Mouse (Mus musculus): ENCODE measurements at regions not wholly inside any gene's neighbourhood (a gene's known extent, or its start where the extent isn't known, plus 50 kb on each side); places are given as distances from the start of the nearest gene placed in this dataset.

- WGBS = 78% methylated on average over 16 of the region's 16 CpGs
- H3K9ac ChIP-seq (replicated peaks; ENCODE audit: low read length) = no peak overlapping the region
- no peak for ATAC-seq (ENCODE audit: low FRiP score, low TSS enrichment)
- no peak overlapping the region for H3K27ac ChIP-seq (ENCODE audit: low read length)
- peaks cover 3% of the 10 kb centered on the region for H3K4me1 ChIP-seq (ENCODE audit: insufficient read depth, low read length)
- H3K4me3 ChIP-seq (ENCODE audit: low read length) = no peak overlapping the region
- no peak overlapping the region for H3K4me2 ChIP-seq (replicated peaks; ENCODE audit: low read depth, low read length)
- no peaks in the 10 kb centered on the region for H3K27me3 ChIP-seq (ENCODE audit: insufficient read depth, low read length)
- H3K36me3 ChIP-seq (ENCODE audit: insufficient read depth, low read length) = no peaks in the 10 kb centered on the region
- peaks cover 3% of the 10 kb centered on the region; the same call in 1 of the 2 replicates for H3K9me3 ChIP-seq (ENCODE audit: low read length)
These were observed 133.4 kb downstream of the Qrsl1 start for GRCm38 (mm10) chr10:43767961-43768726.

- 71% methylated on average over 3 of the region's 3 CpGs for WGBS
- no peak for ATAC-seq (ENCODE audit: low FRiP score, low TSS enrichment)
- no peak overlapping the region for H3K9ac ChIP-seq (replicated peaks; ENCODE audit: low read length)
These were observed 132.5 kb downstream of the Qrsl1 start for GRCm38 (mm10) chr10:43769026-43769425.

GRCm38 (mm10) chr10:43775807-43776206 is 125.7 kb downstream of the Qrsl1 start:
- WGBS = 75% methylated on average over 1 of the region's 1 CpGs
- H3K4me3 ChIP-seq (ENCODE audit: low read length) = no peak overlapping the region
- H3K9me3 ChIP-seq (ENCODE audit: low read length) = no peaks in the 10 kb centered on the region
- no peaks in the 10 kb centered on the region for H3K36me3 ChIP-seq (ENCODE audit: insufficient read depth, low read length)
- H3K27ac ChIP-seq (ENCODE audit: low read length) = no peak overlapping the region
- ATAC-seq (ENCODE audit: low FRiP score, low TSS enrichment) = no peak
- no peak overlapping the region for H3K9ac ChIP-seq (replicated peaks; ENCODE audit: low read length)
- no peak overlapping the region for H3K4me2 ChIP-seq (replicated peaks; ENCODE audit: low read depth, low read length)
- no peaks in the 10 kb centered on the region for H3K27me3 ChIP-seq (ENCODE audit: insufficient read depth, low read length)
- H3K4me1 ChIP-seq (ENCODE audit: insufficient read depth, low read length) = no peaks in the 10 kb centered on the region

More at GRCm38 (mm10) chr10:43769026-43769425, 132.5 kb downstream of the Qrsl1 start:
- H3K27me3 ChIP-seq (ENCODE audit: insufficient read depth, low read length) = no peaks in the 10 kb centered on the region
- peaks cover 3% of the 10 kb centered on the region for H3K4me1 ChIP-seq (ENCODE audit: insufficient read depth, low read length)
- no peaks in the 10 kb centered on the region for H3K36me3 ChIP-seq (ENCODE audit: insufficient read depth, low read length)
- no peak overlapping the region for H3K4me2 ChIP-seq (replicated peaks; ENCODE audit: low read depth, low read length)
- H3K27ac ChIP-seq (ENCODE audit: low read length) = no peak overlapping the region
- no peak overlapping the region for H3K4me3 ChIP-seq (ENCODE audit: low read length)
- peaks cover under 1% of the 10 kb centered on the region; the same call in 1 of the 2 replicates for H3K9me3 ChIP-seq (ENCODE audit: low read length)

- Histone ChIP-seq H3K4me1 (ENCODE audit: insufficient read depth, low read length) (no peaks in the 10 kb centered on the region), H3K27ac (ENCODE audit: low read length) (no peak overlapping the region), H3K4me3 (ENCODE audit: low read length) (no peak overlapping the region), H3K36me3 (ENCODE audit: insufficient read depth, low read length) (no peaks in the 10 kb centered on the region; the same call in 1 of the 2 replicates), H3K4me2 (replicated peaks; ENCODE audit: low read depth, low read length) (no peak overlapping the region), H3K27me3 (ENCODE audit: insufficient read depth, low read length) (no peaks in the 10 kb centered on the region), H3K9me3 (ENCODE audit: low read length) (peaks cover 8% of the 10 kb centered on the region; the same call in 1 of the 2 replicates), H3K9ac (replicated peaks; ENCODE audit: low read length) (no peak overlapping the region)
- ATAC-seq (ENCODE audit: low FRiP score, low TSS enrichment) = no peak
- 83% methylated on average over 28 of the region's 28 CpGs for WGBS
These were observed 123.6 kb downstream of the Qrsl1 start for GRCm38 (mm10) chr10:43777612-43778600.

- 91% methylated on average over 4 of the region's 4 CpGs for WGBS
- no peak for ATAC-seq (ENCODE audit: low FRiP score, low TSS enrichment)
- H3K36me3 ChIP-seq (ENCODE audit: insufficient read depth, low read length) = no peaks in the 10 kb centered on the region; the same call in 1 of the 2 replicates
These were observed 121.0 kb downstream of the Qrsl1 start for GRCm38 (mm10) chr10:43780571-43780970.

GRCm38 (mm10) chr10:43783304-43783703 is 118.2 kb downstream of the Qrsl1 start:
- peaks cover 8% of the 10 kb centered on the region; the same call in 1 of the 2 replicates for H3K9me3 ChIP-seq (ENCODE audit: low read length)
- no peak overlapping the region for H3K4me3 ChIP-seq (ENCODE audit: low read length)
- no peak for ATAC-seq (ENCODE audit: low FRiP score, low TSS enrichment)
- no peaks in the 10 kb centered on the region; the same call in 1 of the 2 replicates for H3K36me3 ChIP-seq (ENCODE audit: insufficient read depth, low read length)
- H3K4me2 ChIP-seq (replicated peaks; ENCODE audit: low read depth, low read length) = no peak overlapping the region
- no peaks in the 10 kb centered on the region for H3K4me1 ChIP-seq (ENCODE audit: insufficient read depth, low read length)
- 65% methylated on average over 3 of the region's 3 CpGs for WGBS
- H3K27me3 ChIP-seq (ENCODE audit: insufficient read depth, low read length) = no peaks in the 10 kb centered on the region
- H3K9ac ChIP-seq (replicated peaks; ENCODE audit: low read length) = no peak overlapping the region
- H3K27ac ChIP-seq (ENCODE audit: low read length) = no peak overlapping the region

More at GRCm38 (mm10) chr10:43780571-43780970, 121.0 kb downstream of the Qrsl1 start:
- Histone ChIP-seq H3K27me3 (ENCODE audit: insufficient read depth, low read length) (no peaks in the 10 kb centered on the region), H3K27ac (ENCODE audit: low read length) (no peak overlapping the region), H3K4me2 (replicated peaks; ENCODE audit: low read depth, low read length) (no peak overlapping the region), H3K9ac (replicated peaks; ENCODE audit: low read length) (no peak overlapping the region), H3K9me3 (ENCODE audit: low read length) (peaks cover 8% of the 10 kb centered on the region; the same call in 1 of the 2 replicates), H3K4me1 (ENCODE audit: insufficient read depth, low read length) (no peaks in the 10 kb centered on the region), H3K4me3 (ENCODE audit: low read length) (no peak overlapping the region)

GRCm38 (mm10) chr10:43790780-43791179 is 110.8 kb downstream of the Qrsl1 start:
- H3K36me3 ChIP-seq (ENCODE audit: insufficient read depth, low read length) = no peaks in the 10 kb centered on the region
- no peaks in the 10 kb centered on the region for H3K27me3 ChIP-seq (ENCODE audit: insufficient read depth, low read length)
- no peak overlapping the region for H3K4me3 ChIP-seq (ENCODE audit: low read length)
- no peak overlapping the region for H3K4me2 ChIP-seq (replicated peaks; ENCODE audit: low read depth, low read length)
- no peak overlapping the region for H3K9ac ChIP-seq (replicated peaks; ENCODE audit: low read length)
- H3K4me1 ChIP-seq (ENCODE audit: insufficient read depth, low read length) = no peaks in the 10 kb centered on the region
- no peak for ATAC-seq (ENCODE audit: low FRiP score, low TSS enrichment)
- no peak overlapping the region for H3K27ac ChIP-seq (ENCODE audit: low read length)
- no peaks in the 10 kb centered on the region for H3K9me3 ChIP-seq (ENCODE audit: low read length)
- 95% methylated on average over 4 of the region's 4 CpGs for WGBS

- no peak for ATAC-seq (ENCODE audit: low FRiP score, low TSS enrichment)
- Histone ChIP-seq H3K9ac (replicated peaks; ENCODE audit: low read length) (no peak overlapping the region), H3K27me3 (ENCODE audit: insufficient read depth, low read length) (no peaks in the 10 kb centered on the region), H3K27ac (ENCODE audit: low read length) (no peak overlapping the region), H3K4me3 (ENCODE audit: low read length) (no peak overlapping the region), H3K36me3 (ENCODE audit: insufficient read depth, low read length) (no peaks in the 10 kb centered on the region), H3K4me2 (replicated peaks; ENCODE audit: low read depth, low read length) (no peak overlapping the region), H3K4me1 (ENCODE audit: insufficient read depth, low read length) (no peaks in the 10 kb centered on the region), H3K9me3 (ENCODE audit: low read length) (no peaks in the 10 kb centered on the region)
- 92% methylated on average over 4 of the region's 4 CpGs for WGBS
These were observed 110.0 kb downstream of the Qrsl1 start for GRCm38 (mm10) chr10:43791525-43792021.

- no peak overlapping the region for H3K9ac ChIP-seq (replicated peaks; ENCODE audit: low read length)
- 82% methylated on average over 3 of the region's 3 CpGs for WGBS
- no peak overlapping the region for H3K27ac ChIP-seq (ENCODE audit: low read length)
- H3K36me3 ChIP-seq (ENCODE audit: insufficient read depth, low read length) = no peaks in the 10 kb centered on the region
- H3K9me3 ChIP-seq (ENCODE audit: low read length) = no peaks in the 10 kb centered on the region
- no peak overlapping the region for H3K4me3 ChIP-seq (ENCODE audit: low read length)
- H3K4me2 ChIP-seq (replicated peaks; ENCODE audit: low read depth, low read length) = no peak overlapping the region
- ATAC-seq (ENCODE audit: low FRiP score, low TSS enrichment) = no peak
- H3K4me1 ChIP-seq (ENCODE audit: insufficient read depth, low read length) = no peaks in the 10 kb centered on the region
- no peaks in the 10 kb centered on the region for H3K27me3 ChIP-seq (ENCODE audit: insufficient read depth, low read length)
These were observed 108.9 kb downstream of the Qrsl1 start for GRCm38 (mm10) chr10:43792618-43793017.
